Mouse (Mus musculus) gastrocnemius, adult 2 months (tissue): ENCODE results near the gene Jak1. TPM values are rescaled to one million over a fixed set of nuclear protein-coding genes. Genes with fewer than 3 reads are reported as not detected.

Source experiments
- DNase-seq: peaks from one replicate; pipeline ENCODE4 v3.0.0; 2022
- H3K27ac ChIP-seq: fragments of 200-600 bp; 2 replicates; pipeline ENCODE4 v1.8.1; 2022; ENCODE audit warnings: mild to moderate bottlenecking
- H3K4me3 ChIP-seq: fragments of 200-600 bp; 2 replicates; pipeline ENCODE4 v1.8.1; 2022; ENCODE audit warnings: mild to moderate bottlenecking, moderate library complexity
- CTCF ChIP-seq: fragments of 200-600 bp; IDR thresholded peaks from 2 replicates; pipeline ENCODE4 v1.8.1; 2022; ENCODE audit warnings: antibody characterized with exemption, mild to moderate bottlenecking, moderate library complexity
- intact Hi-C: fragments of 180-260 bp; cut with DNase I; formaldehyde crosslinking; loops from one replicate; pipeline ENCODE4 v1.15.1; 2025
- total RNA-seq, 2 experiments: library from RNA; stranded (reverse); gene quantifications; 2 replicates each; pipeline ENCODE4 v1.2.3; 2021

The Jak1 gene
- total RNA-seq, 2 experiments from 2014 or later = 89.9 to 134 TPM

- Histone ChIP-seq H3K4me3 (no peak overlapping the region), H3K27ac (no peak overlapping the region)
- no peak for TF ChIP-seq CTCF
- intact Hi-C loops = loop anchor here (10.0 kb wide), 1 partner anchor 172 kb away; no protein-coding TSS in a partner anchor
- DNase-seq = no peak
Observed at GRCm38 (mm10) chr4:101192241-101192976, 72.7 kb downstream of the Jak1 start.

- Histone ChIP-seq H3K27ac (no peak overlapping the region), H3K4me3 (no peak overlapping the region)
- intact Hi-C loops = no loop called here
- TF ChIP-seq CTCF = no peak
- DNase-seq = no peak
Observed at GRCm38 (mm10) chr4:101187381-101187780, 77.7 kb downstream of the Jak1 start.

- H3K27ac ChIP-seq = no peak overlapping the region
- intact Hi-C loops = no loop called here
- no peak for DNase-seq
- no peak for TF ChIP-seq CTCF
- no peak overlapping the region for H3K4me3 ChIP-seq
Observed at GRCm38 (mm10) chr4:101186591-101186990, 78.5 kb downstream of the Jak1 start.

- peak overlapping the region; percentile 41; the same call in 1 of the 2 replicates for H3K27ac ChIP-seq
- no peak for TF ChIP-seq CTCF
- DNase-seq = no peak
- no peak overlapping the region for H3K4me3 ChIP-seq
- intact Hi-C loops = no loop called here
Observed at GRCm38 (mm10) chr4:101185216-101185615, 79.9 kb downstream of the Jak1 start.

- DNase-seq = no peak
- Histone ChIP-seq H3K27ac (peak overlapping the region; percentile 64), H3K4me3 (peak overlapping the region; percentile 48)
- TF ChIP-seq CTCF = no peak
- intact Hi-C loops = no loop called here
Observed at GRCm38 (mm10) chr4:101182603-101183011, 82.5 kb downstream of the Jak1 start.

- no peak for TF ChIP-seq CTCF
- Histone ChIP-seq H3K27ac (peak overlapping the region; percentile 2; the same call in 1 of the 2 replicates), H3K4me3 (no peak overlapping the region)
- DNase-seq = no peak
- intact Hi-C loops = no loop called here
Observed at GRCm38 (mm10) chr4:101180681-101181080, 84.4 kb downstream of the Jak1 start.

GRCm38 (mm10) chr4:101179836-101180235, 85.2 kb downstream of the Jak1 start:
- H3K4me3 ChIP-seq = no peak overlapping the region
- intact Hi-C loops = no loop called here
- no peak for DNase-seq
- 0 out of 2 replicates have a peak overlapping the region, but pooled peaks have one; percentile 2 for H3K27ac ChIP-seq
- no peak for TF ChIP-seq CTCF

GRCm38 (mm10) chr4:101179076-101179475, 86.0 kb downstream of the Jak1 start:
- Histone ChIP-seq H3K27ac (no peak overlapping the region), H3K4me3 (no peak overlapping the region)
- intact Hi-C loops = no loop called here
- no peak for TF ChIP-seq CTCF
- DNase-seq = no peak

GRCm38 (mm10) chr4:101177796-101178195, 87.3 kb downstream of the Jak1 start:
- no peak for TF ChIP-seq CTCF
- H3K27ac ChIP-seq = no peak overlapping the region
- H3K4me3 ChIP-seq = no peak overlapping the region
- intact Hi-C loops = no loop called here
- DNase-seq = no peak

GRCm38 (mm10) chr4:101176123-101176522, 89.0 kb downstream of the Jak1 start:
- no peak for TF ChIP-seq CTCF
- DNase-seq = no peak
- intact Hi-C loops = no loop called here
- H3K27ac ChIP-seq = 0 out of 2 replicates have a peak overlapping the region, but pooled peaks have one; percentile 8
- no peak overlapping the region for H3K4me3 ChIP-seq

- no peak for TF ChIP-seq CTCF
- no peak overlapping the region for H3K4me3 ChIP-seq
- intact Hi-C loops = no loop called here
- no peak overlapping the region for H3K27ac ChIP-seq
- no peak for DNase-seq
Observed at GRCm38 (mm10) chr4:101174916-101175625, 90.0 kb downstream of the Jak1 start.

- Histone ChIP-seq H3K27ac (peak overlapping the region; percentile 17; the same call in 1 of the 2 replicates), H3K4me3 (no peak overlapping the region)
- TF ChIP-seq CTCF = no peak
- no peak for DNase-seq
- intact Hi-C loops = no loop called here
Observed at GRCm38 (mm10) chr4:101172738-101173137, 92.3 kb downstream of the Jak1 start.

GRCm38 (mm10) chr4:101168189-101168778, 96.8 kb downstream of the Jak1 start:
- H3K27ac ChIP-seq = 0 out of 2 replicates have a peak overlapping the region, but pooled peaks have one; percentile 10
- TF ChIP-seq CTCF = peak; percentile 78
- no peak overlapping the region for H3K4me3 ChIP-seq
- peak; percentile 54 for DNase-seq
- intact Hi-C loops = loop anchor here (1.0 to 5.0 kb wide), 2 partner anchors 199 to 289 kb away; no protein-coding TSS in a partner anchor
